Mouse (Mus musculus) liver, postnatal 0 days (tissue): ENCODE measurements around the gene Slc25a38. TPM values are rescaled to one million over a fixed set of nuclear protein-coding genes. Genes with fewer than 3 reads are reported as not detected.

Experiments used
- ATAC-seq: fragments of 200-750 bp; cut with Nextera tagmentation; 2 replicates; pipeline ENCODE4 v1.8.0; 2017; ENCODE audit warnings: mild to moderate bottlenecking, moderate library complexity
- DNase-seq: peaks from one replicate; pipeline ENCODE4 v3.0.0-alpha.2; 2016
- H3K27ac ChIP-seq: fragments of 300-500 bp; sonication (generic); 2 replicates; pipeline ENCODE4 v1.5.1; 2014; ENCODE audit warnings: antibody characterized with exemption, moderate library complexity, mild to moderate bottlenecking, low read depth
- H3K27me3 ChIP-seq: fragments of 300-500 bp; sonication (generic); 2 replicates; pipeline ENCODE4 v1.6.1; 2014; ENCODE audit warnings: low read length, control low read depth, mixed read lengths; ENCODE audit not compliant: insufficient read depth
- H3K36me3 ChIP-seq: fragments of 300-500 bp; sonication (generic); replicated peaks from 2 replicates; pipeline ENCODE4 v1.6.1; 2014; ENCODE audit warnings: mild to moderate bottlenecking, control low read depth, low read length, moderate library complexity, mixed read lengths; ENCODE audit not compliant: insufficient read depth
- H3K4me1 ChIP-seq: fragments of 300-500 bp; sonication (generic); 2 replicates; pipeline ENCODE4 v1.6.1; 2014; ENCODE audit warnings: antibody characterized with exemption, mild to moderate bottlenecking, control low read depth; ENCODE audit not compliant: insufficient read depth
- H3K4me2 ChIP-seq: fragments of 300-500 bp; sonication (generic); 2 replicates; pipeline ENCODE4 v1.6.1; 2014; ENCODE audit warnings: low read depth, mild to moderate bottlenecking, low read length, moderate library complexity, mixed read lengths
- H3K4me3 ChIP-seq: fragments of 300-500 bp; sonication (generic); 2 replicates; pipeline ENCODE4 v1.5.1; 2014; ENCODE audit warnings: low read depth, low read length
- H3K9ac ChIP-seq: fragments of 300-500 bp; sonication (generic); replicated peaks from 2 replicates; pipeline ENCODE4 v1.6.1; 2014; ENCODE audit warnings: mild to moderate bottlenecking, moderate library complexity
- H3K9me3 ChIP-seq: fragments of 300-500 bp; sonication (generic); 2 replicates; pipeline ENCODE4 v1.6.1; 2016; ENCODE audit warnings: mild to moderate bottlenecking, control low read depth, low read length, mixed read lengths
- CTCF ChIP-seq: sonication (generic); IDR thresholded peaks from 2 replicates; pipeline ENCODE4 v1.5.1; 2016; ENCODE audit warnings: antibody characterized with exemption, low read depth
- EP300 ChIP-seq: IDR thresholded peaks from 2 replicates; pipeline ENCODE4 v1.6.1; 2016; ENCODE audit warnings: antibody characterized with exemption, low read depth, mild to moderate bottlenecking
- WGBS: fragments of 180-500 bp; shearing (Covaris S2); extraction: QIAGEN DNeasy Blood & Tissue Kit; methylation state at CpG from one replicate; pipeline ENCODE4 v1.1.7; 2014; ENCODE audit not compliant: insufficient replicate concordance; 5-methylcytosine and 5-hydroxymethylcytosine counted together
- polyA plus RNA-seq: library from polyadenylated mRNA; unstranded; fragments of >200 nt; fragmentation: Nextera tagmentation; extraction: Ambion mirVana; gene quantifications from 2 replicates; pipeline ENCODE4 v1.2.1, GENCODE M21; 2015

Gene Slc25a38
- polyA plus RNA-seq, 1 experiment from 2014 or later = 48.9 TPM

DNA sequence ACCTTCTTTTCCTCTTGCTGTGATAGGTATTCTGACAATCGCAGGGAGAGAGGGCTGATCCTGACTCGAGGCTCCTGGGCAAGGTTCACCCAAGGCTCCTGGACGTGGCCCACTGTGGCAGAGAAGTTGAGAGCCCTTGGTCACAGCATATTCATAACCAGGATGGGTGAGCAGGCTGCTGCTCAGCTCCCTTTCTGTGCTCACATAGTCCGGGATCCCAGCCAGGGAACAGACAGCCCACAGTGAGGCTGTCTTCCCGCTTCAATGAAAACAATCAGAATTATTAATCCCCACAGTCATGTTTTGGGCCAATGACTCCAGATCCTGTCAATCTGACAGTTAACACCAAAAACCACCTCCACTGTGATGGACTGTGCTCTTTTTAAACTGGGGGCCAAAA lies 28.2 kb upstream of the Slc25a38 start:
- no peak overlapping the region for H3K27ac ChIP-seq
- H3K27me3 ChIP-seq = no peaks in the 10 kb centered on the region
- no peaks in the 10 kb centered on the region for H3K36me3 ChIP-seq
- H3K9ac ChIP-seq = no peak overlapping the region
- WGBS = 83% methylated on average over 5 of the region's 5 CpGs
- H3K9me3 ChIP-seq = no peaks in the 10 kb centered on the region
- DNase-seq (no peak), ATAC-seq (no peak)
- no peak overlapping the region for H3K4me2 ChIP-seq
- TF ChIP-seq CTCF (no peak), EP300 (no peak)
- no peaks in the 10 kb centered on the region for H3K4me1 ChIP-seq
- no peak overlapping the region for H3K4me3 ChIP-seq

GRCm38 (mm10) chr9:120082691-120083090 lies 27.5 kb upstream of the Slc25a38 start:
- no peak for ATAC-seq
- H3K4me2 ChIP-seq = no peak overlapping the region
- H3K9ac ChIP-seq = no peak overlapping the region
- no peaks in the 10 kb centered on the region for H3K4me1 ChIP-seq
- 80% methylated on average over 4 of the region's 4 CpGs for WGBS
- no peak overlapping the region for H3K27ac ChIP-seq
- TF ChIP-seq CTCF (no peak), EP300 (no peak)
- H3K27me3 ChIP-seq = no peaks in the 10 kb centered on the region
- no peak for DNase-seq
- H3K9me3 ChIP-seq = no peaks in the 10 kb centered on the region
- no peaks in the 10 kb centered on the region for H3K36me3 ChIP-seq
- H3K4me3 ChIP-seq = no peak overlapping the region

- DNase-seq (no peak), ATAC-seq (no peak)
- no peaks in the 10 kb centered on the region for H3K4me1 ChIP-seq
- TF ChIP-seq CTCF (no peak), EP300 (no peak)
- no peaks in the 10 kb centered on the region for H3K36me3 ChIP-seq
- no peaks in the 10 kb centered on the region for H3K9me3 ChIP-seq
- no peaks in the 10 kb centered on the region for H3K27me3 ChIP-seq
- H3K4me2 ChIP-seq = no peak overlapping the region
- WGBS = 69% methylated on average over 18 of the region's 18 CpGs
- H3K9ac ChIP-seq = no peak overlapping the region
- no peak overlapping the region for H3K4me3 ChIP-seq
- H3K27ac ChIP-seq = no peak overlapping the region
These were observed 26.8 kb upstream of the Slc25a38 start for GRCm38 (mm10) chr9:120083158-120083894.

- no peak for TF ChIP-seq EP300
- no peak for TF ChIP-seq CTCF
- H3K9ac ChIP-seq = no peak overlapping the region
- no peaks in the 10 kb centered on the region for H3K27me3 ChIP-seq
- DNase-seq (no peak), ATAC-seq (no peak)
- no peak overlapping the region for H3K27ac ChIP-seq
- no peaks in the 10 kb centered on the region for H3K9me3 ChIP-seq
- H3K4me2 ChIP-seq = no peak overlapping the region
- 76% methylated on average over 9 of the region's 9 CpGs for WGBS
- no peaks in the 10 kb centered on the region for H3K36me3 ChIP-seq
- no peak overlapping the region for H3K4me3 ChIP-seq
- H3K4me1 ChIP-seq = no peaks in the 10 kb centered on the region
These were observed 25.8 kb upstream of the Slc25a38 start for GRCm38 (mm10) chr9:120084406-120084805.

GRCm38 (mm10) chr9:120089125-120089524 lies 21.0 kb upstream of the Slc25a38 start:
- no peaks in the 10 kb centered on the region for H3K27me3 ChIP-seq
- no peak for ATAC-seq
- no peak overlapping the region for H3K27ac ChIP-seq
- no peak overlapping the region for H3K4me3 ChIP-seq
- TF ChIP-seq EP300 (no peak), CTCF (0 out of 2 replicates have a peak, but pooled peaks have one; percentile 10)
- no peak overlapping the region for H3K4me2 ChIP-seq
- no peaks in the 10 kb centered on the region for H3K36me3 ChIP-seq
- 82% methylated on average over 7 of the region's 7 CpGs for WGBS
- no peak overlapping the region for H3K9ac ChIP-seq
- DNase-seq = no peak
- H3K9me3 ChIP-seq = no peaks in the 10 kb centered on the region
- no peaks in the 10 kb centered on the region for H3K4me1 ChIP-seq

GRCm38 (mm10) chr9:120091086-120091485 lies 19.1 kb upstream of the Slc25a38 start:
- no peaks in the 10 kb centered on the region for H3K36me3 ChIP-seq
- H3K9me3 ChIP-seq = no peaks in the 10 kb centered on the region
- H3K4me1 ChIP-seq = no peaks in the 10 kb centered on the region
- ATAC-seq (no peak), DNase-seq (no peak)
- no peak overlapping the region for H3K4me3 ChIP-seq
- 81% methylated on average over 10 of the region's 10 CpGs for WGBS
- TF ChIP-seq CTCF (no peak), EP300 (no peak)
- no peaks in the 10 kb centered on the region for H3K27me3 ChIP-seq
- no peak overlapping the region for H3K27ac ChIP-seq
- no peak overlapping the region for H3K9ac ChIP-seq
- H3K4me2 ChIP-seq = no peak overlapping the region
